Mouse (Mus musculus): ENCODE data around the gene Ryk.
A peak's percentile ranks its signal among the peaks of the same experiment; 100 is the strongest.
"Not testable (repeated sequence)": the region's sequence is repeated elsewhere in the genome, so short reads cannot be mapped to it uniquely, and the experiment has no call there.

Ryk gene

DNA sequence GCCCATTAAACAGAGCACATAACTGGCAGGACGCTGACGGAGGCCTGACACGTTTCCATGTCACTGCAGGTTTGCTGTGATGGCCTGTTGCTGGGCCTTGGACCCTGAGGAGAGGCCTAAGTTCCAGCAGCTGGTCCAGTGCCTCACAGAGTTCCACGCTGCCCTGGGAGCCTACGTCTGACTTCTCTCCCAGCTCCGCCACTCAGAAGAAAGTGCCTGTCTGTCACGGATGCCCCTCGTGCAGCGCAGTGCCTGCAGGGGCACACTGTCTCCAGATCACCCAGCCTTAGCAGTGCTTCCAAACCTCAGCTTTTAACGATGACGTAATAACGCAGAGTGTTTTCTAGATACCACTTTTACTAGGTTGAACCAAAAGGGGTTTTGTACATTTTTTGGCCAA lies 72.1 kb downstream of the Ryk start:
- DNase-seq (ENCODE audit: low spot score): no peak

DNA sequence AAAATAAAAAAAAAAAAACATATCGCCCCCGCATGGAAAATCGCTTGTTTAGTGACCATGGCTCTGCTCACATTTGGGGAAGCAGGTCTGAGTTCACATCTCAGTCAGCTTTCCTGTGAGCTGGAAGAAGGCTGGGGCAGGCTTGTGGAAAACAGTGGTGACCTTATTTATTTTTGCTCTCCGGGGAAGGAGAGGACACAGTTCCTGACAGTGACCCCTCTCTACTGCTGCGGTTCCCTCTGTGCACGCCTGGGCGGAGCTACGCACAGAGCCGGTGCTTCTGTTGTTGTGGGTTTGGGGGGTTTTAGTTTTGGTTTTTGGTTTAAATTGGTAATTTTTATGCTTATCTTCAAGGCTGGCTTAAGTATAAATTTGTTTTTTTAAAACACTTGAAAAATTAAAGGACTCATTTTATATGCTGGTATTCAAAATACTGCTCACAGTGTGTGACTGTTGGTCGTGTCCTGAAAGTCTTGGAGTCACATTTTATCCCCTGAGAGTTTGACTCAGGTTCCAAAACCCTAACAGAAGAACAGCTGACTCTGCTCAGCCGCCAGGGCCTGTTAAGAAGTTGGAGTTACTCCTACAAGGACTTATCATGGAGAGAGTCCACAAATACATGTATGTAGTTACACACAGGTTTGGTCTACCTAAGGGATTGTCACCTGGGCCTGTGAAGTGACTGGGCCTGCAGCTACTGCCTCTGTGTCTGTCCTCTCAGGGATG lies 73.0 kb downstream of the Ryk start:
- no peak for DNase-seq (ENCODE audit: low spot score)

DNA sequence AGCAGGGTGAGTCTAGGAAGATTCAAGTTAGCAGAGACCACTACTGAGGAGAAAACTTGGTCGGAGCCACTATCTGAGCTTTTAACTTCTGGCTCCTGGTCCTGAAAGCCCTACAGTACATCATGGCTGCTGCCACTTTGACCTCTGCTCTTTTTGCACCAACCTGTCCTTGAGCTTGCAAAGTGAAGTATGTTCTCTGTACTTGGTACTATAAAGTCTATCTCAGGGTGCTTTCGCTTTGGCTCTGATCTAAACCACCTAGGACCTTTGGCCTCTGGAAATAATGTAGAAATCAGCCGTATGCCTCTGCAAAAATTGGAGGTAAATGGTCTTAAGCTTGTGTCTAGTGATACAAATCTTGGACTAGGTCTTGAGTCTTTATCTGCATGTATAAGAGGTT lies 76.8 kb downstream of the Ryk start:
- no peak for DNase-seq (ENCODE audit: low spot score)

DNA sequence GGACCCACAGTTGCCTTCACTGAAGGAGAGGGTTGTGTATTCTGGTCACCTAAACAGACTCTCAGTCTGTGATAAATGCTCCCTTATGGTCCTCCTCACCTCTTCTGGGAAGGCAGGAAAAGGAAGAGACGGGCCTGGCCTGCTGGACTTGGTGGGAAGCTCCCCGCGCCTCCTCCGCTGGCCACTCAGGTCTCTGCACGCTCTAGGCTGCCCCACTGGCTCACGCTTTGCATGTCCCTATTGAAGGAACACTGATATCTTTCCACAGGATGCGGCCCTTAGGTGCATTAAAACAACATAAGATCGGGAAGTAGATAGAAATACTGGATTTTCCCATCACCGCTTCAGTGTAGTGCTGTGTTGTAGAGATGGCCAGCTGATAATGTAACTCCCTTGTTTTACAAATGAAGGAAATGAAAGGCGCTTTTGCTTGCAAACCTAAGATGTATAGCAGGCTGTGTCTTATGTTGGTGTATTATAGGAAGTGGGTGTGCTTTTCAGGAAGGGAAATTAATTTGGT lies 77.9 kb downstream of the Ryk start:
- DNase-seq (ENCODE audit: low spot score): no peak

DNA sequence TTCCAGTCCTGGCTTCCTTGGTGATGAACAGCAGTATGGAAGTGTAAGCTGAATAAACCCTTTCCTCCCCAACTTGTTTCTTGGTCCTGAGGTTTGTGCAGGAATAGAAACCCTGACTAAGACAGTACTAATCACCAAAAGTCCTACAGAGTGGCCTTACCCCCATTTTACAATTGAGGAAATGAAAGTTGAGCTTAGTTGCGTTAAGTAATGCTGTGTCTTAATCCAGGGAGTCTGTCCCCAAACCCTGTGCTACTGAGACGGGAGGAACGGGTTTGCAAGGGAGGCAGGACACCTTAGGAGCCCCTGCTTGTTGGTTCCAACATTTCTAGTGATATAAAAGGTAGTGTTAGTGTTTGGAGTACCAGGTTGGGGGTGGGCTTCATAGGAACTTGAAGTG lies 78.9 kb downstream of the Ryk start:
- DNase-seq (ENCODE audit: low spot score): not testable (repeated sequence)

DNA sequence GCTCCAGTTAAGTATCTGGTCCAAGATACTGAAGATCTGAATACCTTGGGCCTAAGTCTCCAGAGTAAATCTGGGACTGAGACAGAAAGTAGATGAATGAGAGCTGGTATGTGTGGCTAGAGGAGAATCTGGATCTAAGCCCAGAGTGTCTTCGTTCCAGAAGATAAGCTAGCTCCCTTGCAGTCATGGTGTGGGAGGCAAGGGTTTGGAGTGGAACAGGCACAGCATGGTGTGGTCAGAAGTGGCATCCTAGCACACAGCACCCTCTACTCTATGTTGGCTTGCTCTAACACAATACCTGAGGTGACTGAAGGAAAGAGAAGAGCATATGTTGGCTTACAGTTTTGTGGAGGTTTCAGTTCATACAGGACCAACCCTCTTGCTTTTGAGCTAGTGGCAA lies 79.9 kb downstream of the Ryk start:
- peak; percentile 52 for DNase-seq (ENCODE audit: low spot score)

DNA sequence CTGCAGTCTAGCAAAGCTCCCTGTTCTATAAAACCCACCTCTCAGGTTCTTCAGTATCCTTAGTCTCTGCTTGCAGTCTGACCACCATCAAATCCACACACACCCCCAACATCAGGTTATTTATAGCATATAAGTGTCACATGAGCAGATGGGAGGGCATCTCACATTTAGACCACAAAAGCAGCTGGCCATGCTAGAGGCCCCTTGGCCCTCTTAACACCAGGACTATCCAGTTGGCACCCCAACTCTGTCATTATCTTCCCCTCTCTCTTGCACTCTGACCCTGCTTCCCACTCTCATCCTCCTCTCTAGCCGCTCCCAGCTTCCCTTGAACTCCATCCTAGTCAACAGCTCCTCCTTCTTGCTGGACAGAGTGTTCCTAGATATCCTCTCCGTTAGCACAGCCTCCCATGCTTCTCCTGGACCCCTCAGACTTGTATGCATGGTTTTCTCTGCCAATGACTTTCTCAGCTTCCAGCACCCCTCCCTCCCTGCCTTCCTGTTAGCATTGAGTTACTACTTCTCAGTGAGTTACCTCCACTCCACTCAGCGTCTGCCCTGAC lies 80.7 kb downstream of the Ryk start:
- no peak for DNase-seq (ENCODE audit: low spot score)

DNA sequence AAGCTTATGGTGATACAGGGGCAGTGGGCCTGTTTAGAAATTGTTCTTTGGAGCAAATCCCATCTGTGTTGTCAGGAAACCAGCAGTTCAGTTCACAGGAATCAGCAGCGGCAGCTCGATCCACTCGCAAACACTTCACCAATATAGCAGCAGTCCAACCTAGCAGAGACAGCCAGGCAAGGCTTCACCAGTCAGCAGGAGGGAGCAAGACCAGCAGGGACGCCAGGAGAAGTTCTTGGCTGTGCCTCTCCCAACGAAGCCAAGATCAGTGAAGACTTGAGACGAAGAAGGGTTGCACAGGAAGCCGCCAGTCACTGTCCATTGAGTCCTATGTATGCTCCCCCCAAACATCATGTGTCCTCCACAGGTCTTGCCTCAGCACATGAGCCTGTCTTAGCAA lies 81.4 kb downstream of the Ryk start:
- no peak for DNase-seq (ENCODE audit: low spot score)

DNA sequence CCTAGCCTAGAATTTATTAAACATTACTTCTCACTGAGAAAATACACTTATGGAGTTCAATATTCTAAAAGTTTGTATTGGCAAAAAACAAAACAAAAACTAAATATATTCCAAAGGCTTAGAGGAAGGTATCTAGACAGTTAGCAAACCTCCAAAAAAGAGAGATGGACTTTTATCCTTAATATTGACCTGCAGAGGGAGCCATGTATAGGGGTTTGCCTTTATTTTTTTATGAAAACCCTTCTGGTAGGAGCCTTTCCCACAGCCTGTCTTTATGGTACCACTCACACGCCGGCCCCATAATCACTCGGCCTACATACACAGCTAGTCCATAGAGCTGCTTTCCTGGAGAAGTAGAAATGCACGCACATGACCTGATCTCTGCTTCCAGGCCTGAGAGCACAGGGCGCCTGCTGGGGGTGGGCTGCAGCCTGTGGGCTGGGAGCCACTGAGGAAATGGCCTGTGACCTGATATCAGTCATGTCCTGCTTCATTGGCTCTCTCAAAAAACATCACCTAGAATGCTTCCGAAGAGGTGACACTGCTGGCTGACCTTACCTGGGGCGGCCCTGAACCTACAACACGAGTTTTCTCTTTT lies 82.9 kb downstream of the Ryk start:
- no peak for DNase-seq (ENCODE audit: low spot score)

DNA sequence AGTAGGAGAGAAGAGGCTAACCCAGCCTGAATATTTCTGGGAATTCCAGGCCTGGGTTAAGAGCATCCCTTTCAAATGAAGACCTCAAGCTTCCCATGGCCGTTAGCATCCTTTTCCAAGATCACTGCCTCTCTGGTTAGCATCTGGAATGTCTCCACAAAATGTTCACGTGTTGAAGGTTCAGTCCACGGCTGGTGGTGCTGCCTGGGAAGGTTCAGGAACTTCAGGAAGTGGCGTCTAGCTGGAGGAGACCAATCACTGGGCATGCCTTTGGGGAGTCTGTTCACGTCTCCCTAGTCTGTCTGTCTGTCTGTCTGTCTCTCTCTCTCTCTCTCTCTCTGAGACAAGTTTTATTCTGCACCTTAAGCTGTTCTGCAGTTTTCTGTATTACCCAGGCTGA lies 84.8 kb downstream of the Ryk start:
- DNase-seq (ENCODE audit: low spot score): no peak

DNA sequence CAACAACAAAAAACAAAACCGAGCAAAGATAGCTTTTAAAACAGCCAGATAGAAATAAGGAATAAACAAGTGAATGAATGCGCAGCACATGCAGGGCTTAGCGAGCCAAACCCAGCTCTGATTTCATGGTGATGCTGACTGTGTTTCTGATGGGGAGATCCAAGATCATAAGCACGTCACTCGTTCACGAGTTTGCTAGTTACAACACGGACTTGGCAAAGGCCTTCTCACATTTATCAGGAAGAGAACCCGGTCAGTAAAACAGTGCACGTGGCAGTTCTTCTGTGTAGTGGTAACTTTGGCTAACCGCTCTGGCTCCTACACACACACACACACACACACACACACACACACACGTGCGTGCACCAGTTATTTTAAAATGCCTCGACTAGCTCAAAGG lies 87.1 kb downstream of the Ryk start:
- DNase-seq (ENCODE audit: low spot score): no peak

DNA sequence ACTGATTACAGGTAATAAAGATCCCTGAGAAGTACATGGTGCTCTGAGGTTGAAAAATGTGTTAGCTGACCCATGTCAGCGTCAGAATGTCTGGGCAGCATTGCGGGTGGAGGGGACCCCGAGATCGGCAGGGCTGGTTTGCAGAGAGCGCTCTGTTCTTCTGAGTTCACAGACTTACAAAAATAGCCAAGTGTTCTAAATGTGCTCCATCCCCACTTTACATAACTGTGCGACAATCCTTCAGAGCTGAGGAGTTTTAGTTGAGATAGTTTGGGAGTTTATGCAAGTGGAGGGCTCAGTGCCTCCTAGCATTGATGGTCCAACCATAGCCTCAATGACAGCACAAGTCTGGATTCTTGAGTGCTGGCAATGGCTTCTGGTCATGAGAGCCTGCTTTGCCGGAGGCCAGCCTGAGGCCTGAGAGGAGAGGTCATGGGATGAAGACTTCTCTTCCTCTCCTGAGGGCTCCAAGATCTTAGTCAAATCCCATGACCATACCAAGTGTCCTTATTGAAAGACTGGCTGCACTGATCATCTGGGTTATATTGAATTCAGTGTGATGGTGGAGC lies 88.2 kb downstream of the Ryk start:
- no peak for DNase-seq (ENCODE audit: low spot score)

DNA sequence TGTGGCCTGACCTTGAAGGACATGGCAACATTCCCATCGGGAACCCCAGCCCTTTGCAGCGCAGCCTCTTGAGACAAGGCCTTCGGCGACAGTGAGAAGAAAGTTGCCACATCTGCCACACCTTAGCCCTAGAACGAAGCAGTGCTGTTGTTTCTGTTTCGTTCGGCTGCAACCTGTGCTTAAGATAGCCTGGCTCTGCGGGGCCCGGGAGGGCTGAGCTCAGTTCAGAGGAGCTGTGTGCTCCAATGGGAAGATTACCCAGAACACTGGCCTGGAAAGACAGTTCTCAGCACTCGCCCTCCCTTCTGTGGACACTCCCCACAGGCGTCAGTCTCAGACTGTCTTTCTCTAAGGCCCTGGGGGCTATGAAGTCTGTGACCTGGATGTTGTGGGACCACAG lies 89.1 kb downstream of the Ryk start:
- DNase-seq (ENCODE audit: low spot score): no peak

DNA sequence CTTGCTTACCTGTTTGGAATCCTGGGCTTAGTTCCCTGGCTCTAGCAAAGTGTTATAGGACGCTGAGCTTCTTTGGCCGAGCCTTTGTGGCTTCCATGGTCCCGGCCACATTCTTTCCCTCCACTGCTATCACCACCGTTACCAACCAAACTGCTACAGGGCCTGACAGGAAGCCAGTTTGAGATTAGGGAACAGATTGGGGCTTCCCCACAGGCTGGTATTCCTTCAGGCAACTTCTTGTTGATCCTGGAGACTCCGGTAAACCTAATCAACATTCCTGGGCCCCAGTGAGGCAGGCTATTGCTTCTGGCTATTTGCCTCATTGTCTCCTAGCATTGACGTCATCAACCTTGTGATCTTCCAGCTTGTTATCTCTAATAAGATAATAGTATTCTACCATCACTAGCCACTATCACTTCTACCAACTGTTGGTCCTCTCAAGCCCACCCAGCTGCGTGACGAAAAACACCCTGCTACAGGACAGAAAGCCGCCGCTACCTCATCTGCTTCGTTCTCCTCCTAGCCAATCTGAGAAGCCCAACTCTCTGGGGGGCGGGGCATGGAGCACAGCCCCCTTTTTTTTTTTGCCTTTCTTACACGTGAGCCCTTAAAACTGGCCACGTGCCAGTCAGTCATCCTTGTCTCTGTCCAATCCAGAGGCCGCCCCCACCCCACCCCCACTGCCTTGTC lies 90.1 kb downstream of the Ryk start:
- no peak for DNase-seq (ENCODE audit: low spot score)

DNA sequence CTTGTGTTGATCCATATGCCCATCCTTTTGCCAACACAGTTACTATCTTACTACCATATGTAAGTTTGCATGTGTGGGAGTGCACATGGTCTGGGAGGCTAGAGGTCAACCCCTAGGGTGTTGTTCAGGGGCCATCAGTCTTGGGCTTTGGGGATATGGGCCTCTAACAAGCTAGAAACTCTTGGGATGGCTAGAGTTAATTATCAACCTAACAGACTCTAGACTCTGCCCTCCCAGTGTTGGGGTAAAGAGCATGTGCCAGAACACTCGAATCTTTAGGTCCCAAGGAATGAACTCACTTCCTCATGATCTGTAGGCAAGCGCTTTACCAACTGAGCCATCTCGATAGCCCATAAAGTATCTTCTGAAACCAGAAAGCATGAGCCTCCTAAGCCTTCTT lies 91.4 kb downstream of the Ryk start:
- no peak for DNase-seq (ENCODE audit: low spot score)

DNA sequence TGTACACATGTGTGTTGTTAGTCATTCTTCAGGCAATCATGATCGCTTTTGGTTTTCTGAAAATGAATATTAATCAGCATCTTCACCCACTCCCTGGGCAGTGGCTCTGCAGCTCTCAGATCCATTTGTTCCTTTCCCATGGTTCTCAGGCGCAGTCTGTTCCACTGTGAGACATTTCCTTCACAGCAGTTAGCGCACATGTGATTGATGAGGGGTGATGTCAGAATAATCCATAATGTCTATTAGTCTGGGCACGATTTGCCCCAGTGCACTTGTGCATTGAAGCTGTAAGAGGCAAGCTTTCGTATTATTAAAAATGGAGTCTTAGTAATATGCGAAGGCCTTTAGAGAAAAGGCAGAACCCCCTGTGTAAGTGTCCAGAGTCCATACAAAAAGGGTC lies 95.1 kb downstream of the Ryk start:
- no peak for DNase-seq (ENCODE audit: low spot score)

DNA sequence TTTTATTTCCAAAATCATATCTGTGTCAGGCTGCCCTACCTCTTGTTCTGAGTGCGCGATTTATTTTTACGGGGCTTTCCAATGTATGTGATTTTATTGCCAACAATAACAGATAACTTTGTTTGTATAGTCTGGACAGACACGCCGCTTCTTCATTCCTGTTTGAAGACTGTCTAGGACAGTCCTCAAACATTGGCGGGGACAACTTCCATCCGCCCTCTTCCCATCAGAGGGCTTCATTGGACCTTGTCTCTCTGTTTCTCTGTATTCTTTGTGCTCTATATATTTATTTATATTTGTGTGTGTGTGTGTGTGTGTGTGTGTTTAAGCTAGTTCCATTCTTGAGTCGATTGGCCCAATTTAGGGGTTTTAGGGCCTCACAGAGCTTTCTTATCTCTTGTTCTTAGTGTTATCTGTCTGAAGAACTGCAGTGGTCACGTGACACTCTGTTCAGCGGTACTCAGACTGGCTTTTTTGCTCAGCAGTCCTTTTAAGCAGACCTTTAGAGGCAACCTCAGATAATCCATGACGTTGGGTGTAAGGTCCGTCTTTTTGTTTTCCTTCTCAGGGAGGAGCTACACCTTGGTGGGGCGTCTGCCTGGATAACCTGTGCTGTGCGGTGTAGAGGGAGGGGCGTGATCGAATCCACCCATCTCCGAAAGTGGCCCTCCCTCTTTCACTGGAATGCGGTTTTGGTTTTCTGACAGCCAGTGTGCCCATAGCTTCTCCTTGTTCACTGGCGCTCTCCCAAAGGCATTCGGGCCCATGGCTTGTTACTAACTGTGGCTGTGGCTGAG lies 99.4 kb downstream of the Ryk start:
- DNase-seq (ENCODE audit: low spot score): no peak

DNA sequence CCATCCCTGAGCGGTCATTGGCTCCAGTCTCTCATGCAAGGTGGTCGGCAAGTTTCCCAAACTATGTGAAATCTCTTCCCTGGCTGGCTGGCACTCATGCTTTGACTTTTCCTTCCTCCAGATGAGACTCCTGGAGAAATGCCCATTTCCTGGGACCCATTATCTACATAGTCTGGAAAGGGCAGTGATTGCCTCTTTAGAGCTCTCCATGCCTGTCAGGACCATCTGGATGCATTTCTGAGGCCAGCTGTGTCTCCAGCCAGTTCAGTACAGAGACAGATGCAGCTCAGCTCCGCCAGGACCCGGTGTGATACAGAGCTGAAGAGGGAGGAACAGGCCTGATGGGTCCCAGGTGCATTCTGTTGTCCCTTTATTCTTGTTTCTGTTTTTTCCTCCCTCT lies 107.5 kb downstream of the Ryk start:
- no peak for DNase-seq (ENCODE audit: low spot score)

DNA sequence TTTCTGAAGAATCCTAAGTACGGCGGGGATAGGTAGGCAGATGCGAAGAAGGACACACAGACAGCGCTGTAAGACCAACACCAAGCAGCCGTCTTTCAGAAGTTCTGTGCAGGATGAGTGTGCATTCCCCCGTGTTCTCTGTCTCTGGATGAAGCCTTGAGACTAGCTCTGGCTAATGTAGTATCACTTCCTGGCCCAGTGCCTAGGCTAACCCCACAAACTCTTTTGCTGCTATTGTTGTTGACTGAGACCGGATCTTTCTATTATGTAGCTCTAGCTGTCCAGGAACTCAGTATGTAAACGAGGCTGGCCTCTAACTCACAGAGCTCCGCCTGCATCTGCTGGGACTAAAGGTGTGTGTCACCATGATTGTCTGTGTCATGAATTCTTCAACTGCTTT lies 110.2 kb downstream of the Ryk start:
- no peak for DNase-seq (ENCODE audit: low spot score)

DNA sequence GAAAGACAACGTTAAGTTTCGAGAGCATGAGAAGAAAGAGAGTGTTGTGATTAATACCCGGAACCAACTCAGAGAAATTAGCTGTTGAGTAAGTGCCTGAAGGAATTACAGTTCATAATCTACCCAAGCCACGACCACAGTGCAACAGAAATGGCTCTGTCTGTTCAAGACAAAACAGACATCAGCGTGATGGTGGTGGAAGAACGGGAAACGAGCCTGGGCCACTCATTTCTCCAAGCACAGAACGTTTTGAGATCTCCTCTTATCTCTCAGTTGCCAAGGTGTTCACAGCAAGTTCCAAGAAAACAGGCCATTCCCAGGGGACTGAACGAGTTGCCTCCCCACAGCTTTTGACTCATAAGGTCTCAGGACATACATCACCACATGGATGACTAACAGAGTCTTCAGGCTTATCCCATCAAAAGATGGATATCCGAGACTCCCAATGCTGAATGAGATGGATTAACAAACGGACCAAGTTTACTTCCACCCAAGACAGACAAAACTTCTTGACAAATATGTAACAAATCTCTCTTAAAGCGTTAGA lies 111.8 kb downstream of the Ryk start:
- no peak for DNase-seq (ENCODE audit: low spot score)

DNA sequence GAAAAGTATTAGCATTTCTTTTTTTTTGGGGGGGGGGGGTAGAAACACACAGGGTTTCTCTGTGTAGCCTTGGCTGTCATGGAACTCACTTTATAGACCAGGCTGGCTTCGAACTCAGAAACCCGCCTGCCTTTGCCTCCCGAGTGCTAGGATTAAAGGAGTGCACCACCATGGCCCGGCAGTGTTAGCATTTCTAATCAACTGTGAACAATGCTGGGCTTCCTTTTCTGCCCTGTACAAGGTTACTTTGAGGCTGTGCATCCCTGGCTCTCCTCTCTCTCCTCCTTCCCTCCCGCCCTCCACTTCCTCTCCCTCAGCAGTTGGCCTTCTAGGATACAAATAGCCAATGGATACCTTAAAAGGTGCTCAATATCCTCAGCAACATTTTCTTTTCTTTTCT lies 114.0 kb downstream of the Ryk start:
- no peak for DNase-seq (ENCODE audit: low spot score)

All from adipocyte (in vitro differentiated cells).